Mouse (Mus musculus) lung, postnatal 0 days (tissue): Measurements from ENCODE around the gene Shc3.

Experiments
- CTCF ChIP-seq: IDR thresholded peaks from 2 replicates; pipeline ENCODE4 v1.5.1; 2016; ENCODE audit warnings: antibody characterized with exemption, mild to moderate bottlenecking
- EP300 ChIP-seq: IDR thresholded peaks from 2 replicates; pipeline ENCODE4 v1.6.1; 2016; ENCODE audit warnings: antibody characterized with exemption, mild to moderate bottlenecking, control low read depth

- TF ChIP-seq CTCF (no peak), EP300 (no peak)
These were observed 143.4 kb downstream of the Shc3 start for GRCm38 (mm10) chr13:51425662-51426443.
